Mouse (Mus musculus) G1E (cell line): ENCODE measurements at regions not wholly inside any gene's neighbourhood (a gene's known extent, or its start where the extent isn't known, plus 50 kb on each side); places are given as distances from the start of the nearest gene placed in this dataset.

Experiments used
- CTCF ChIP-seq: IDR thresholded peaks from 2 replicates; pipeline ENCODE4 v1.5.1; 2012; ENCODE audit warnings: low read depth, low read length, inconsistent platforms, mixed read lengths
- GATA1 ChIP-seq: IDR thresholded peaks from 2 replicates; pipeline ENCODE4 v1.6.1; 2012; ENCODE audit warnings: borderline replicate concordance, low read length, inconsistent platforms, mixed read lengths
- GATA2 ChIP-seq: IDR thresholded peaks from 2 replicates; pipeline ENCODE4 v1.6.1; 2012; ENCODE audit warnings: low read depth, low read length, inconsistent platforms, borderline replicate concordance
- TAL1 ChIP-seq: conservative IDR thresholded peaks from 2 replicates; pipeline ENCODE4 v1.6.1; 2012; ENCODE audit warnings: low read depth, low read length, inconsistent platforms, mixed read lengths

DNA sequence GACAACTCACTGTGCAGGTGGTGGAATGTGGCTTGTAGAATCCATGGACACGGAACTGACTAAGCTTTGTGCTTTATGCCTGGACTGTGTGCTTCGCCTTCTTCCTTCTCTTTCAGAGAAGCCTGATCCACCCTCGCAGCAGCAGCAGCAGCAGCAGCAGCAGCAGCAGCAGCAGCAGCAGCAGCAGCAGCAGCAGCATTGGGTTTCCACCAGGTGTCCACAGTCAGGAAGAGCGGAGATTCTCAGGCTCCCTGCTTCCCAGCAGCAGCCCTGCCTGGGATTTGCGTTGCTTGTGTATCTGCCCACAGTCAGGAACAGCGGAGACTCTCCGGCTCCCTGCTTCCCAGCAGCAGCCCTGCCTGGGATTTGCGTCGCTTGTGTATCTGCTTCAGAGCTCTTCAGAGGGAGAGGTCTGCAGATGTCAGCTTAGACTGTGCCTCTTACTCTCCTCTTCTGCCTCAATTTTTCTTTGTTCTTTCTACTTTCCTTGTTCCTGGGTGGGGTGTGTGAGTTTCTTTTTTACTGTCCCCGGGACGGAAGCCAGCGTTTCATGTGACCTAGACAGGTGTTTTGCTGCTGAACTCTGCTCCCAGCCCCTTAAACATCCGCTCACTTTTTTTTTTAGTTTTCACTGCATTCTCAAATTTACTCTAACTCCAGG lies 168.1 kb upstream of the Olig3 start:
- TF ChIP-seq CTCF (no peak), GATA1 (no peak), GATA2 (no peak), TAL1 (no peak)
